Mouse (Mus musculus): ENCODE data around the gene Lrrc74a. TPM values are rescaled to one million over a fixed set of nuclear protein-coding genes. Genes with fewer than 3 reads are reported as not detected.

Gene Lrrc74a
- not detected in 2 replicates for total RNA-seq (2015; ENCODE audit: low replicate concordance)
- total RNA-seq (2017; ENCODE audit: low replicate concordance), result not detected in 2 replicates

DNA sequence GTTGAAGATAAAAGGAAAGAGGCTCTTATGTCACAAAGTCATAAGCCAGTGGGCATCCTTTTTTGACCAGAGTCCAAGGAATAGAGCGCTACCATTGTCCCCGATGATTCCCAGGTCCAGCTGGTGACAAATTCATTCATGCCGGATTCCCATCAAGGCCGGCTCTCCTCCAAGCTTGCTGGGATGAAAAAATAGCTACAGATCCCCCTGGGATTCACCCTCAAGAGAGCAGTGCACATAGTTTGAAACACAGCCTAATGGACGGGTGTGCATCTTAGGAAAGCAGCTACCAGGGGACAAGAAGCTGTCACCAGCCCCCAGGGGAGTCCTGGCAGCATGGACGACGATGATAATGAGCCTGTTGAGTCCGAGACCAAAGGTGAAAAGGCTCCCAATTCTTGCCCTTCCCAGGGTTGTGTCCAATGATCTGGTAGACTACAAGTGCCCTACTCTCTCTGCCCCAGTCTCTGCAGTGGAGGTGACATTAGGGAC is at the start of gene Lrrc74a:
Lrrc74a (plus strand) TSS at position 51 of the 492 bp plus-strand sequence.
- ATAC-seq (replicated peaks; ENCODE audit: low FRiP score, poor library complexity, severe bottlenecking), result no peak

DNA sequence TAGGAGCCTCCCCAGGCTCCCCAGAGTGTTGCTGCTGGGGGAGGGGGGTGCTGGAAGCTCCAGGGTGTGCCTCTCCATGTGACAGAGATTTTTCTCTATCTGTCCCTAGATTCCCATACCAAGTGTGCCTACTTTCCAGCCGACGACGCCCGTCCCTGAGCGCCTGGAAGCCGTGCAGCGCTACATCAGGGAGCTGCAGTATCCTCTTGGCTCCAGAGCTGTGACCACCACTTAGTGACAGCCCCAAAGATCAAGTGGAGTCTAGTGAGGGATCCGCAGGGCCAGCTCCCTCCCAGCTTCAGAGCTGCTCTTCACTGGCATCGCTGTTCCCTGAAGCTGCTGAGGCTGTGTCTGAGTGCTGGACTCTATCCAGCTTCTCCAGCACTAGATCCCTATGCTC is 48.9 kb upstream of the Lrrc74a start:
- no peak for ATAC-seq (replicated peaks; ENCODE audit: low FRiP score, poor library complexity, severe bottlenecking)

DNA sequence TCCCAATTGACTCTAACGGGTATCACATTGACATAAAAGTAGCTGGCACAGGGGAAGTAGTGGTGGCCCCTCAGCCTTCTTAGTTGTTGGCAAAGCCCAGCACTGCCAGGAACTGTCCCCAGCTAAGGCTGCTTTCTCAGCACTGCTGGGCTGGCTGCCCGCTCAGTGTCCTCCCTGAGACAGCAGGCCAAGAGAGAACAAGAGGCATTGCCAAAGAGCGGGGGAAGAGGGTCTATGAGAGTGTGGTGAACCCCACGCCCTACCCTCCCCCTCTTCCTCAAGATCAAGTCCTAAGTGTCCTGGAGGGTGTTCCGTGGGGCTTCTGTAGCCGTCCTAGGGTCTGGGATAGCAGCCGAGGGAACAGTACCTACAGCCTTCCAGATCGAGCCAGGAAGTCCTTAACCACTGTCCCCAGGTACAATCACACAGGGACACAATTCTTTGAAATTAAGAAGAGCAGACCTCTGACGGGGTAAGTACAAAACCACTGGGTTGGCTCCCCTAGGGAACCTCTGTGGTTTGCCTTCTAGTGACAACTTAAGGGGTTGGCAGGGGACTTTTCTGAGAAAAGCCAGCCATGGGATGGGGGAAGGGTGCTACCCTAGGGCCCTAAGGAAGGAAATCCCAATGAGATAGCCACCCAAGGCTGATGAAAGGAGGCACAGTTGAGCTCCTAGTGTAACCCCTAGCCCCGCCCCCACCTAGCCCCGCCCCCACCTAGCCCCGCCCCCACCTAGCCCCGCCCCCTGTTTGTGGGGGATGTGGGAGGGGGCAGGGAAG is 47.4 kb upstream of the Lrrc74a start:
- no peak for ATAC-seq (replicated peaks; ENCODE audit: low FRiP score, poor library complexity, severe bottlenecking)

DNA sequence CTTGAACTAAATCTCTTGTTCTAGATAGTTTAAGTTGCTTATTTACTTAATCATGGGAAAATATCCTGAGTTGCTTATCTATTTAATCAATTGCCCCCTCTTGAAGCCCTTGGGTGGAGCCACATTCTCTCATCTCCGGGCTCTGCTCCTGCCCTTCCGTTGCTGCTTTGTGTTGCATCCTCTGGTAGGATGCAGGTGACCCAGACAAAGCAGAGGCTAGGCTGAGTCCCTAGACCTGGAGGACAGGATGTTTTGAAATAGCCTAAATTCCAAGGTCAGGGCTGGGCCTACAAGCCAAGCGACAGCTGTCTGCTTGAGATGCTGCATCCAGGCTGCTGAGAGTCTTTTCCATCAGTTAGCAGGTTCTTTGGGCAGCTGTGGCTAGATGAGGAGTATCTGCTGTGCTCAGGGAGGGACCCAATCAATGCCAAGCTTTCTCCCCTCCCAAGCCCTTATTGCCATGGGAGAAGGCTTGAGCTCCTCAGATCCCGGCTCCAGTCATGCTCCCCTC is 46.7 kb upstream of the Lrrc74a start:
- ATAC-seq (replicated peaks; ENCODE audit: low FRiP score, poor library complexity, severe bottlenecking), result no peak

DNA sequence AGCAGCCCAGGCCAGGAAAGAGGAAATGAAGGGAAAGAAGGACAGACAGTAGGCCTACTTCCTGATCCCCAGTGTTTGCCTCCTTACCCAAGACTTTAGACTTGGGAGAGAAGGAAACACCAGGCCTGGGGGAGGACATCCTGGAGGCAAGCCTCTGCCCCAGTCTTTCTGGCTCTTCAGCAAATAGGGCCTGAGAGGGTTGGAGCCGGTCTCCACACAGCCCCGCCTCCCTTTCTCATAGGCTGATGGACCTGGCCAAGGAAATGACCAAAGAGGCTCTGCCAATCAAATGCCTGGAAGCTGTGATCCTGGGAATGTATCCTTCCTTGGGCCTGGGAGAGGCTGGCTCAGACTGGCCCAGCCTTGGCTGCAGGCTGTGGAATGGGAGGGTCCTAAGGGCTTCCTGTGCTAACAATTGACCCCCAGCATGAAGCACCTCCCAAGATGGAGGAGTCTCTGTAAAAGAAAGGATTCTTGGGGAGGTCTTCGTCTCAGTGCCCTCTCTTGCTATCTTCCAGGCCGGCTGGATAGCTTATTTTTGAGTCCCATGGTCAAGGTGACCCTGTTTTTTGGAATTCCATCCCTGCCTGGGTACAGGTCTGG is 46.1 kb upstream of the Lrrc74a start:
- no peak for ATAC-seq (replicated peaks; ENCODE audit: low FRiP score, poor library complexity, severe bottlenecking)

DNA sequence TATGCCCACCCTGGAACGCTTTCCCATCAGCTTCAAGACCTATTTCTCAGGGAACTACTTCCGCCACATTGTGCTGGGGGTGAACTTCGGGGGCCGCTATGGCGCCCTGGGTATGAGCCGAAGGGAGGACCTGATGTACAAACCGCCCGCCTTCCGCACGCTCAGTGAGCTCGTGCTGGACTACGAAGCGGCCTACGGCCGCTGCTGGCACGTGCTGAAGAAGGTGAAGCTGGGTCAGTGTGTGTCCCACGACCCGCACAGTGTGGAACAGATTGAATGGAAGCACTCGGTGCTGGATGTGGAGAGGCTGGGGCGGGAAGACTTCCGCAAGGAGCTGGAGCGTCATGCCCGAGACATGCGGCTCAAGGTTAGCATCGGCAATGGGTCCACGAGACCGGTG is 45.3 kb upstream of the Lrrc74a start:
- ATAC-seq (replicated peaks; ENCODE audit: low FRiP score, poor library complexity, severe bottlenecking), result no peak

DNA sequence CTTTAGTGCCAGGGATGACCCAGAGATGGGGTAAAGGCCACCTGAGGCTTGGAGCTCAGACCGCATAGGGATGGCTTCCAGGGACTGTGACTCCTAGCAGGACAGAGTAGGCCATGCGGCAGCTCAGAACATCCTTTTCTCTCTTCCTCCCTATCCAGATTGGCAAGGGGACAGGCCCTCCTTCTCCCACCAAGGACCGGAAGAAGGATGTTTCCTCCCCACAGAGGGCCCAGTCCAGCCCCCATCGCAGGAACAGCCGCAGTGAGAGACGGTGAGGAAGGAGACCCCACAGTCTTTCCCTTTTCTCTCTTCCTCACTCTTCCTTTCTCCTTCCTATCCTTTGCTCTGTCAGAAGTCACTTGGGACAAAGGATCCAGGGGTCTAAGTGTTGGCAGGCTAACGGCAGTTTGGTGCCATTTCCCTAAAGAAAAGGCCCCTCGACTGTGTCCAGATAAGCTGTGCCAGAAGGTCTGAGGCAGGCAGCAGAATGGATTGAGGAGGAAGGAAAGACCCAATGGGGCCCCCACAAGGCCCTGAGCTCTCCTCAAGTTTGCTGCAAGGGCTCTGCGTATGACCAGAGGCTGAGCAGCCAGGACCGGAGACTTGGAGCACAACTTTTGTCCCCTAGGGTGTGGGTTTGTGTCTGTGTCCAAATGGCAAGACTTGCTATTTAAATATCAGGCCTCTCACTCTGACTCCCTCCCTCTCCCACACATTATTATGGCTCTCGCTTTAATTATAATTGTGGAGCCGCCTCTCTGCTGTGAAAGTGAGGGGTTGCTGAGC is 43.3 kb upstream of the Lrrc74a start:
- no peak for ATAC-seq (replicated peaks; ENCODE audit: low FRiP score, poor library complexity, severe bottlenecking)

DNA sequence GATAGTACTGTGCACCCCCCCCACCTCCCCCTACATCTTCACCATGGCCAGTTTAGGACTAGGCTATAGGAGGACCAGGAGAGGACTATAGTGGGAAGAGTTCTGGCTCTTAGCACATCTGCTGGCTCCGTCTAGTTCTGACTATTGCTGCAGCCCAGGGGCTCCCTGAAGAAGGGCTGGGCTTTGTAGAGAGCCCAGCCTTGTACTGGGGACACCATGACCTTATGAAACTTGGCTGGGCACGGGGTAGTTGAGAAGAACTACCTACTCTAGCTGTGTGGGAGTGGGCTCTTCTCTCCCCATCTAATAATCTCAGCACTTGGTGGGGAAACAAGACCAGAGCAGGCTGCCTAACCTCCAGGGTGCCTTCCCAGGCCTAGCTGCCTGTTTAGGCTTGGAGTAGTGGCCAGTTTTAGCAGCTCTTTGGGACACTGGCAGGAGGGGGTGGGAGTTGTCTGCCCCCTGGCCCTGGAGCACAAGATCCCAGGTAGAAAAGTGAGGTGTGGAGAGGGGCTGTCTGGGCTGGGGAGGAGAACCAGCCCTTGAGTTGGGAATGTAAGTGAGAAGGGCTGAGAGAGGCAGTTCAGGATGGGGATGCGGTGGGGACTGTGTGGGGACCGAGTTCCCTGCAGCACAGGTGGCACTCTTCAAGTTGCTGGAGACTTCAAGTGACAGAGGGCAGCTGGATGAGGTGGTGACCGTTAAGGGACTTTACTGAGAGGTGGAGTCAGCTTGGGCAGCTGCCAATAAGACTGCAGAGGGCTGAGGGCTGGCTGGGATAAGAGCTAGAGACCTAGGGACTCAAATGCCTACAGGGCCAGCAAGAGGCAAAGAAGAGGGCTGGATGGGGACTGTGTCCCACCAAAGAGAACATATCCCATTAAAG is 41.5 kb upstream of the Lrrc74a start:
- ATAC-seq (replicated peaks; ENCODE audit: low FRiP score, poor library complexity, severe bottlenecking), result no peak

DNA sequence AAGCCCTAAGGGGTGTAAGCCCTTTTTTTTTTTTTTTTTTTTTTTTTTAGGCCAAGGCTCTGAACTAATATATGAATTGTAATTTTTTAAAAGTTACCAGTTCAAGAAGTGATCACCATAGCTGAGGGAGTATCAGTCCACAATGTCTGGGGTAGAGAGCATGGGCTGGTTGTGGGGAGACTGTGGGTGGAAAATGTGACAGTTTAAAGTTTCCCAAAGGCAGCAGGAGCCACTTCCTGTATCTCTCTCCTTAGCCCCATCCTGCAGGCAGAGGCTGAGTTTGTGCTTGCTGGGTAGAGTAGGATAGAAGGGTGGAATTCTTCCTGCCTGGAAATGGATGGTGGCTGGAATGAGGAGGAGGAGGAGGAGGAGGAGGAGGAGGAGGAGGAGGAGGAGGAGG is 40.8 kb upstream of the Lrrc74a start:
- ATAC-seq (replicated peaks; ENCODE audit: low FRiP score, poor library complexity, severe bottlenecking), result no peak

DNA sequence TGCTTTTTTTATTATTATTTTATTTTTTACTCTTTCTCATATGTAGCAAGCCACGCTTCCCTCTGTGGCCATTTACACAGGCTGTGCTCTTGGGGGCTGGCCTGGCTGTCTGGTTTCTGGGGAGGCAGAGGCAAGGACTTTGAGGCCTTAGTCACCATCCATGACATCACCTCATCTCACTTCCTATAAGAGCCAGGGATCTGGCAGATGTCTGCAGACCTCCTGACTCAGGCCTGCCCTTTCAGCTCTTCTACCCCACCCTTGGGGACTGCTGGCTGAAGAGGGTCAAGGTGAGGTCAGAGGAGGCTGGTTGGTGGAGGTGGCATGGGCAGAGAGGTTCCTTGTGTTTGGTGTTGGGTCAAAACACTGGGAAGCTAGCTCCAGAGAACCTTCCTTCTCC is 39.7 kb upstream of the Lrrc74a start:
- no peak for ATAC-seq (replicated peaks; ENCODE audit: low FRiP score, poor library complexity, severe bottlenecking)

DNA sequence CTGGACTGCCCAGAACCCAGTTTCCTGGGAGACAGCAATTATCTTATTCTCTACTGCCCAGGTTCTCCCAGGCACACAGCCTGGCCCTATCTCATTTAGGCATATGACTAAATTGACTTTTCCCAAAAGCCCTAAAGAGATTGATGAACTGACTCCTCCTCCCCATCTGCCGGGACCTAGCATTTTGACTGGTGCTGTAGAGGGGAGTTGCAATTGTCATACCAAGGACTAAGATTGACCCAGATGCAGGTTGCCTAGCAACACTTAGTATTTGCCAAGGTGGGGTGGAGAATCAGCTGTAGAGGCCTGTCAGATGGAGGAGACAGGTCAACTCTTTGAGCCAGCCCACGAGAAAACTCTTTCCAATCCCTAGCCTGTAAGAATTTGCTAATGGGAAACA is 36.2 kb upstream of the Lrrc74a start:
- no peak for ATAC-seq (replicated peaks; ENCODE audit: low FRiP score, poor library complexity, severe bottlenecking)

DNA sequence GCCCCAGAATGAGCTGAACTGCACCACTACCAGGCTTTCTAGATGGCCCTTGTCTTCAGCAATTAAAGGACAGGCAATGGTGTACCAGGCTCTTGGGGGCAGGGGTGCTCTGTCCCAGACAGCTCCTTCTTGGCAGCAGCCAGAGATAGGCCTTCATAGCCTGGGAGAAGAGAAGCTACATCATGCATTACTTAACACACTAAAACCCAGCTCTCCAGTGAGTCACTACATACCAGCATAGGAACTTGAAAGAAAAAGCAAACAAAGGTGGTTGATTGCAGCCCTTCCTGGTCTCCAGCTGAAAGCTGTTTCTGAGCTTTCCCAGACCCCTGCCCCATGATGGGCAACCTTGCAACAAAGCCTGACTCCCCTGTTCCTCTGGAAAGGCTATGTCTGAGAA is 35.6 kb upstream of the Lrrc74a start:
- no peak for ATAC-seq (replicated peaks; ENCODE audit: low FRiP score, poor library complexity, severe bottlenecking)

DNA sequence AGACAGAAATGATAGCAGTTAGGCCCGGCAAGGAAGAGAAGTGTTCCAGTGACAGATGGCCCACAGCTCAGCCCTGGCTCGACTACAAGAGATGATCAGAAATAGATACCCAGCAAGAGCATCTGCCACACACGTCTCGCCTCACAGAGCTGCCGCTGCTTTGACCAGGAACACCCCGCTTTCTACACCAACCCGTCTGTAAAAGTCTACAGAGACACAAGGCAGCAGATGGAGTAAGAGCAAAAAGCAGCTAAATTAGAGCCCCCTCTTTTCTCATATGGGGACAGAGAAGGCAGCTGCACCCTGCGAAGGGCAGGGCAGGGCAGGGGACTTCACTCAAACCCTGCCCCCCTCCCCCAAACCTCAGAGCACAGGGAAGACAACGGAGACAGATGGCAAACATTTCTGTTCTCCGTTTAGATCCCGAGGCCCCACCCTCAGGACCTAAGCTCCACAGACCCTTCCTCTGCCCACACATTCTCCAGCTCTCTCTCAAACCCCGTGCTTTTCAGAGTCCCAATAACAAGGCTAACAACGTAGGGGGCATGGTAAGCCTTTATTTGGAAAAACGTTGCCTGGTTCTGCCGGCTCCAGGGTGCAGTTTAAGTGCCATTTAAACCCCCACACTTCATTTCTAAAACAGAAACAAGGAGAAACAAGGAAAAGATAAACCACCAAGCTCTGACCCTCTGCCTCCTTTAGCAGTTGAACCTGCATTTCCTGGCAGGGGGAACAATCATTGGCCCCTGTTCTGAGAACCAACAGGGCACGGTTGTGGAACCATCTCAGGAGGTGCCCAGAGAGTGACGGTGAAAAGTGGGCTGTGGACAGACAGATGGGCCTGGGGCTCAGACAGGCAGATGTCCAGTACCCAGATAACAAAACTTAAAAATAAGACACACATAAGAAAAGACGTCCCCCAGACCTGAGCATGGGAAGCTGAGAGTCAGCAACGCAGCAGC is 33.9 kb upstream of the Lrrc74a start:
- ATAC-seq (replicated peaks; ENCODE audit: low FRiP score, poor library complexity, severe bottlenecking), result no peak

DNA sequence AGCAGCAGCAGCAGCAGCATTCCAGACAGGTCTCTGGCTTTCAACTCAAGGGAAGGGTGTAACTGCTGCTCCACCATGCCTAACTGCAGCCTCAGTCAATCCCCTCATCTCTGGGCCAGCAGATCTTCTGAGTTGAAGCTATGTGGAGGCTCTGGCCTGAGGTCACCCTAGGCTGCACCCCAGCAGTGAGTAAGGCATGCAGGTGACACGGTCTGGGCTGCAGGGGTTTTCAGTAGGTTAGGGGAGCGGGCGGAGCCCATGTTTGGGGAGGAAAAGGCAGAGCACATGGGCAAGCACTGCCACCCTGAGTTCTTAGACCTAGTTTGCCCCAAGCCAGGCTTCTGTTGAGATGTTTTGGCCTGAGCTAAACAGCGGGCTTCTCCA is 33.2 kb upstream of the Lrrc74a start:
- ATAC-seq (replicated peaks; ENCODE audit: low FRiP score, poor library complexity, severe bottlenecking), result no peak

DNA sequence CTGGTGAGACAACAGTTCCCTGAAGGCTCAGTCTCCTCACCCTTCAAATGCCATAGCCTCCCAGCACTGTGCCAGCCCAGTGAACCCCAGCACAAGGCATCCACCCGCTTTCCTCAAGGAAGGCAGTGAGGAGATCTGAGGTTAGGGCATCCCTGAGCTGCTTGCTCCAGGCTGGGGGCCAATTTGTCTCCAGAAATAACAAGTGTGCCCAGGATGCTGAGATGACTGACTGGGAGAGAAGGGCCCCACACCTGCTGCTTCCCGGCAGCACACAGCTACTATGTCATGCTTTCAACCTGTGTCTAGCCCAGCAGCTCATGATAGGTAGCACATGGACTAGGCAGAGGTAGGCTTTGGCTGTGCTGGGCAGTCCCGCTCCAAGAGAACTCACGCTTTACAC is 32.7 kb upstream of the Lrrc74a start:
- ATAC-seq (replicated peaks; ENCODE audit: low FRiP score, poor library complexity, severe bottlenecking), result no peak

DNA sequence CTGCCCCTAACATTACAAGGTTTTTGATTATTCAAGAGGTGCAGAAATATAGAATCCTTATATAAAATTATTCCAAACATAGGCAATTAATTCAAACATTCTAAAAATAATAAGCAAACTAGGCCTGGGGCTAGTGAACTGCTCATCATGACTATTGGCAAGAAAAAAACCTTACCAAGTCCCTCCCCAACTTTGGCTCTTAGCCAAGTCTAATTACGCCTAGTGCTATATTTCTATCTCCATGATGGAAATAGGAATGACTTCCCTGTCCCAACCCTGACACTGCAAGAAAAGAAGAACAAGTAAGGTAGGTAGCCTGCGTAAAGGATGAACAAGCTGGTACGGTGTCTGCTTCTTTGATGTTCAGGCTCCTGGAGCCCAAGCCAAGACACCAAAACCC is 31.5 kb upstream of the Lrrc74a start:
- ATAC-seq (replicated peaks; ENCODE audit: low FRiP score, poor library complexity, severe bottlenecking), result no peak

DNA sequence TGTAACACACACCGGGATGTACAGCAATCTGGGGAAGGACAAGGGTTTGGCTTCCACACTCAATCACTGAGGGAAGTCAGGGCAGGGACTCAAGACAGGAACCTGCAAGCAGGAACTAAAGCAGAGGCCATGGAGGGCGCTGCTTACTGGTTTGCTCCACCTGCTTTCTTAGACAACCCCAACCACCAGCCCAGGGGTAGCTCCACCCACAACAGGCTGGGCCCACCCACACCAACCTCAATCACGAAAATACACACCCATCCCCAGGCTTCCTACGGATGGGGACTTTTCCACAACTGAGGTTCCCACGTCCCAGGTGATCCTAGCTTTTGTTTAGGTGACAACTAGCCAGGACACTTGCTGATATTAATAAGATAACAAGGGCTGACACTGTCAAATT is 28.3 kb upstream of the Lrrc74a start:
- no peak for ATAC-seq (replicated peaks; ENCODE audit: low FRiP score, poor library complexity, severe bottlenecking)

DNA sequence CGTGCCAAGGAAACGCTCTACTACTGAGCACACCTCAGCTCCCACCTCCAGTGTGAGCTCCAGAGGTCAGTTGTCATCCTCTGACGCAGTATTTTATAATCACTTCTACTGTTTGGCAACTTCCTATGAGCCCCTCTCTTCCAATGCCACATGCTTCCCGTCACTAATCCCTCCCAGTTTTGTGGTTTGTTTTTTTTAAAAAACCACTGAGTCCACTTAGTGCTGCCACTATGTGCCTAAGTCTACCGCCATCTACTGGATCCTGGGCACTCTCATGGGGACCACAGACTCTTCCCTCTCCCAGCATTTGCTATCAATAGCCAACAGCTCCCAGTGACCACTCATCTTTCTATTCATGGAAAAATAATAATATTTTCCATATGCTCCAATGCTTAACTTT is 20.1 kb upstream of the Lrrc74a start:
- ATAC-seq (replicated peaks; ENCODE audit: low FRiP score, poor library complexity, severe bottlenecking), result no peak
